Mouse (Mus musculus): ENCODE results near the gene Espl1. TPM values are rescaled to one million over a fixed set of nuclear protein-coding genes. Genes with fewer than 3 reads are reported as not detected.

Gene Espl1
- polyA plus RNA-seq (2016; fragmentation: Nextera tagmentation; extraction: Ambion mirVana) = 38.6 and 39.4 TPM in 2 replicates

- no peaks in the 10 kb centered on the region for H3K27me3 ChIP-seq (replicated peaks)
- peak within 1 kb of the TSS; percentile 99 for H3K4me3 ChIP-seq
- peaks cover 32% of the 10 kb centered on the region for H3K36me3 ChIP-seq
- peak within 1 kb of the TSS; percentile 87 for H3K4me2 ChIP-seq
- ATAC-seq = peak; percentile 96
- peak within 1 kb of the TSS; percentile 81 for H3K27ac ChIP-seq
- no peaks in the 10 kb centered on the region for H3K9me3 ChIP-seq (replicated peaks)
- 7% methylated on average over 25 of the region's 25 CpGs for WGBS (ENCODE audit: insufficient replicate concordance)
- peak within 1 kb of the TSS; percentile 88 for H3K9ac ChIP-seq
- peaks cover 53% of the 10 kb centered on the region for H3K4me1 ChIP-seq
Measured at GRCm38 (mm10) chr15:102295633-102296367, at the start of gene Espl1. TSS of gene Espl1 (plus strand) at chr15:102296266.

- H3K4me3 ChIP-seq = peak overlapping the region; percentile 59
- peak overlapping the region; percentile 49; the same call in 1 of the 2 replicates for H3K9ac ChIP-seq
- under 1% methylated on average over 35 of the region's 35 CpGs for WGBS (ENCODE audit: insufficient replicate concordance)
- peaks cover 70% of the 10 kb centered on the region for H3K4me1 ChIP-seq
- peak overlapping the region; percentile 75 for H3K27ac ChIP-seq
- peak; percentile 9; the same call in 1 of the 2 replicates for ATAC-seq
- H3K27me3 ChIP-seq (replicated peaks) = peaks cover 100% of the 10 kb centered on the region
- peak overlapping the region; percentile 91 for H3K4me2 ChIP-seq
- no peaks in the 10 kb centered on the region for H3K36me3 ChIP-seq
- no peaks in the 10 kb centered on the region for H3K9me3 ChIP-seq (replicated peaks)
Measured at GRCm38 (mm10) chr15:102246866-102247251, 49.2 kb upstream of the Espl1 start.

- under 1% methylated on average over 62 of the region's 65 CpGs for WGBS (ENCODE audit: insufficient replicate concordance)
- peak overlapping the region; percentile 75 for H3K27ac ChIP-seq
- no peaks in the 10 kb centered on the region for H3K9me3 ChIP-seq (replicated peaks)
- peak overlapping the region; percentile 59 for H3K4me3 ChIP-seq
- peak; percentile 31 for ATAC-seq
- H3K9ac ChIP-seq = peak overlapping the region; percentile 49
- H3K4me2 ChIP-seq = peak overlapping the region; percentile 91
- peaks cover 100% of the 10 kb centered on the region for H3K27me3 ChIP-seq (replicated peaks)
- H3K4me1 ChIP-seq = peaks cover 69% of the 10 kb centered on the region
- no peaks in the 10 kb centered on the region for H3K36me3 ChIP-seq
Measured at GRCm38 (mm10) chr15:102247252-102248130, 48.6 kb upstream of the Espl1 start.

GRCm38 (mm10) chr15:102248131-102248811 lies 47.8 kb upstream of the Espl1 start:
- Histone ChIP-seq H3K4me2 (peak overlapping the region; percentile 91), H3K36me3 (no peaks in the 10 kb centered on the region), H3K27ac (peak overlapping the region; percentile 75), H3K4me1 (peaks cover 61% of the 10 kb centered on the region), H3K9me3 (replicated peaks) (no peaks in the 10 kb centered on the region), H3K4me3 (peak overlapping the region; percentile 59), H3K27me3 (replicated peaks) (peaks cover 99% of the 10 kb centered on the region), H3K9ac (peak overlapping the region; percentile 49; the same call in 1 of the 2 replicates)
- no peak for ATAC-seq
- 9% methylated on average over 8 of the region's 8 CpGs for WGBS (ENCODE audit: insufficient replicate concordance)

GRCm38 (mm10) chr15:102248812-102249191 lies 47.3 kb upstream of the Espl1 start:
- 0 out of 2 replicates have a peak overlapping the region, but pooled peaks have one; percentile 53 for H3K27ac ChIP-seq
- H3K36me3 ChIP-seq = no peaks in the 10 kb centered on the region
- peaks cover 56% of the 10 kb centered on the region for H3K4me1 ChIP-seq
- 0% methylated on average over 3 of the region's 3 CpGs for WGBS (ENCODE audit: insufficient replicate concordance)
- H3K4me3 ChIP-seq = no peak overlapping the region
- H3K9ac ChIP-seq = no peak overlapping the region
- peaks cover 99% of the 10 kb centered on the region for H3K27me3 ChIP-seq (replicated peaks)
- no peaks in the 10 kb centered on the region for H3K9me3 ChIP-seq (replicated peaks)
- H3K4me2 ChIP-seq = peak overlapping the region; percentile 91; the same call in 1 of the 2 replicates
- no peak for ATAC-seq

- 0 out of 2 replicates have a peak overlapping the region, but pooled peaks have one; percentile 21 for H3K4me3 ChIP-seq
- no peak overlapping the region for H3K9ac ChIP-seq
- H3K36me3 ChIP-seq = no peaks in the 10 kb centered on the region
- 0 out of 2 replicates have a peak overlapping the region, but pooled peaks have one; percentile 13 for H3K27ac ChIP-seq
- WGBS (ENCODE audit: insufficient replicate concordance) = 2% methylated on average over 13 of the region's 13 CpGs
- ATAC-seq = no peak
- H3K9me3 ChIP-seq (replicated peaks) = no peaks in the 10 kb centered on the region
- H3K4me1 ChIP-seq = peaks cover 55% of the 10 kb centered on the region
- peak overlapping the region; percentile 31 for H3K4me2 ChIP-seq
- H3K27me3 ChIP-seq (replicated peaks) = peaks cover 99% of the 10 kb centered on the region
Measured at GRCm38 (mm10) chr15:102249251-102249691, 46.8 kb upstream of the Espl1 start.

- Histone ChIP-seq H3K4me3 (no peak overlapping the region), H3K4me2 (no peak overlapping the region), H3K4me1 (peaks cover 49% of the 10 kb centered on the region), H3K27me3 (replicated peaks) (peaks cover 99% of the 10 kb centered on the region), H3K9ac (no peak overlapping the region), H3K36me3 (no peaks in the 10 kb centered on the region), H3K9me3 (replicated peaks) (no peaks in the 10 kb centered on the region), H3K27ac (0 out of 2 replicates have a peak overlapping the region, but pooled peaks have one; percentile 13)
- WGBS (ENCODE audit: insufficient replicate concordance) = 46% methylated on average over 9 of the region's 9 CpGs
- ATAC-seq = no peak
Measured at GRCm38 (mm10) chr15:102249967-102250366, 46.1 kb upstream of the Espl1 start.

GRCm38 (mm10) chr15:102250521-102250920 lies 45.5 kb upstream of the Espl1 start:
- WGBS (ENCODE audit: insufficient replicate concordance) = 60% methylated on average over 5 of the region's 5 CpGs
- H3K4me1 ChIP-seq = peaks cover 44% of the 10 kb centered on the region
- peaks cover 99% of the 10 kb centered on the region for H3K27me3 ChIP-seq (replicated peaks)
- no peak for ATAC-seq
- H3K4me3 ChIP-seq = no peak overlapping the region
- H3K9ac ChIP-seq = no peak overlapping the region
- H3K36me3 ChIP-seq = no peaks in the 10 kb centered on the region
- H3K9me3 ChIP-seq (replicated peaks) = no peaks in the 10 kb centered on the region
- no peak overlapping the region for H3K27ac ChIP-seq
- H3K4me2 ChIP-seq = no peak overlapping the region

- no peak for ATAC-seq
- H3K4me3 ChIP-seq = no peak overlapping the region
- H3K4me2 ChIP-seq = no peak overlapping the region
- no peaks in the 10 kb centered on the region for H3K36me3 ChIP-seq
- H3K9me3 ChIP-seq (replicated peaks) = no peaks in the 10 kb centered on the region
- H3K9ac ChIP-seq = no peak overlapping the region
- H3K4me1 ChIP-seq = peaks cover 25% of the 10 kb centered on the region
- WGBS (ENCODE audit: insufficient replicate concordance) = 39% methylated on average over 14 of the region's 14 CpGs
- H3K27me3 ChIP-seq (replicated peaks) = peaks cover 96% of the 10 kb centered on the region
- no peak overlapping the region for H3K27ac ChIP-seq
Measured at GRCm38 (mm10) chr15:102255547-102256255, 40.4 kb upstream of the Espl1 start.

GRCm38 (mm10) chr15:102256431-102257201 lies 39.5 kb upstream of the Espl1 start:
- Histone ChIP-seq H3K4me2 (peak overlapping the region; percentile 86), H3K4me3 (peak overlapping the region; percentile 58), H3K27me3 (replicated peaks) (peaks cover 93% of the 10 kb centered on the region), H3K27ac (no peak overlapping the region), H3K4me1 (peaks cover 25% of the 10 kb centered on the region), H3K9ac (peak overlapping the region; percentile 55; the same call in 1 of the 2 replicates), H3K9me3 (replicated peaks) (no peaks in the 10 kb centered on the region), H3K36me3 (no peaks in the 10 kb centered on the region)
- WGBS (ENCODE audit: insufficient replicate concordance) = 9% methylated on average over 22 of the region's 22 CpGs
- ATAC-seq = no peak
